In the genomic region with DNA sequence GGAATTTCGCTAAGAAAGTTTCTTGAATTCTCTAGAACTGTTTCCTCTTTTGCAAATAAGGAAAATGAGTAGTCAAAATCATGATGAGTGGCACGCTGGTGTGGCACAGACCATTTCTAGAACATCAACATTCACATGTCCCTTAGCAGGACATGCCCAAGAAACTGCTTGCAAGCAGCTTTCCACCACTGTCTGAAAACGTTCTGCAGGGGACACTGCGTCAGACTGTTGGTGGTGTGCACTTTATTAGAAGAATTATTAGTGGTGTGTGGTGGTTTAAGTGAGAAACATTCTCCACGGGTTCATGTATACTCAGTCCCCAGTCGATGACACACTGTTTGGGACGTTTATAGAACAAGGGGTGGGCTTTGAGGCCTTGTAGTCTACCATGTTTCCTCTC, we compare ENCODE assay signal across 33 mouse cellular contexts. TPM values are rescaled to one million over a fixed set of nuclear protein-coding genes. Genes with fewer than 3 reads are reported as not detected.
"Had no signal": no experiment of that assay in that cellular context is flagged by ENCODE, and none has a peak within 500 bp of the region (broad histone marks: within the 10 kb centered on the region; RNA-seq: fewer than 3 reads in every experiment).

No protein-coding gene starts in this region.

- ATAC-seq: liver, embryonic 12.5 days; liver, postnatal 0 days; lung, postnatal 0 days; midbrain, embryonic 13.5 days; midbrain, embryonic 15.5 days; midbrain, embryonic 16.5 days had no signal

- H3K4me3 ChIP-seq: left cerebral cortex, adult 2 months; limb, embryonic 12.5 days; limb, embryonic 15.5 days; liver, embryonic 12.5 days; liver, embryonic 13.5 days; liver, embryonic 15.5 days; lung, embryonic 15.5 days; megakaryocyte, embryonic 14.5 days; midbrain, embryonic 10.5 days; midbrain, embryonic 12.5 days; midbrain, embryonic 13.5 days; midbrain, embryonic 15.5 days; myocyte; neural tube, embryonic 12.5 days had no signal

- H3K36me3 ChIP-seq: limb, embryonic 12.5 days; limb, embryonic 15.5 days; liver, embryonic 12.5 days; liver, embryonic 13.5 days; liver, embryonic 15.5 days; lung, embryonic 15.5 days; midbrain, embryonic 10.5 days; midbrain, embryonic 12.5 days; midbrain, embryonic 13.5 days; midbrain, embryonic 15.5 days; neural tube, embryonic 12.5 days had no signal

- H3K27me3 ChIP-seq: limb, embryonic 12.5 days; limb, embryonic 15.5 days; liver, embryonic 12.5 days; liver, embryonic 13.5 days; liver, embryonic 15.5 days; lung, embryonic 15.5 days; megakaryocyte, embryonic 14.5 days; midbrain, embryonic 12.5 days; midbrain, embryonic 13.5 days; midbrain, embryonic 15.5 days; neural tube, embryonic 12.5 days had no signal

- H3K9ac ChIP-seq: limb, embryonic 12.5 days; limb, embryonic 15.5 days; liver, embryonic 12.5 days; liver, embryonic 13.5 days; liver, embryonic 14.5 days; liver, embryonic 15.5 days; liver, postnatal 0 days; lung, embryonic 14.5 days; lung, embryonic 15.5 days; midbrain, embryonic 12.5 days; midbrain, embryonic 13.5 days; midbrain, embryonic 15.5 days; neural tube, embryonic 12.5 days had no signal

- H3K27ac ChIP-seq: left cerebral cortex, adult 2 months; limb, embryonic 12.5 days; limb, embryonic 15.5 days; liver, embryonic 12.5 days; liver, embryonic 13.5 days; liver, embryonic 14.5 days; liver, embryonic 15.5 days; lung, embryonic 15.5 days; macrophage; midbrain, embryonic 10.5 days; midbrain, embryonic 12.5 days; midbrain, embryonic 13.5 days; midbrain, embryonic 15.5 days; neural tube, embryonic 12.5 days had no signal

- H3K9me3 ChIP-seq: limb, embryonic 12.5 days; limb, embryonic 15.5 days; liver, embryonic 12.5 days; liver, embryonic 13.5 days; liver, embryonic 15.5 days; lung, embryonic 15.5 days; megakaryocyte, embryonic 14.5 days; midbrain, embryonic 10.5 days; midbrain, embryonic 12.5 days; midbrain, embryonic 13.5 days; midbrain, embryonic 15.5 days; neural tube, embryonic 12.5 days had no signal

- DNase-seq: left cerebral cortex, postnatal 4 days; liver; liver, embryonic 13.5 days; liver, postnatal 0 days; lung, adult 18-20 months; lung, adult 2 months; lung, embryonic 14.5 days; lung, postnatal 10 days; lung, postnatal 14 days; lung, postnatal 36 days; lung, postnatal 4 days; midbrain, embryonic 14.5 days had no signal

- H3K4me2 ChIP-seq: limb, embryonic 12.5 days; limb, embryonic 15.5 days; liver, embryonic 11.5 days; liver, embryonic 12.5 days; liver, embryonic 13.5 days; liver, embryonic 15.5 days; lung, embryonic 14.5 days; lung, embryonic 15.5 days; midbrain, embryonic 12.5 days; midbrain, embryonic 13.5 days; midbrain, embryonic 15.5 days; neural tube, embryonic 12.5 days had no signal

- H3K4me1 ChIP-seq: liver, embryonic 12.5 days; liver, embryonic 13.5 days; liver, embryonic 15.5 days; megakaryocyte, embryonic 14.5 days; midbrain, embryonic 10.5 days; midbrain, embryonic 12.5 days; midbrain, embryonic 13.5 days; midbrain, embryonic 15.5 days; neural tube, embryonic 12.5 days had no signal

RNA-seq across cellular contexts. Expression of a gene that starts 40.9 kb away (rescaled TPM):
- total RNA-seq: megakaryocyte progenitor cell, adult 5-6 weeks; megakaryocyte-erythroid progenitor cell, adult 5-6 weeks; monocyte, adult 5-6 weeks had no signal
- polyA plus RNA-seq: macrophage had no signal
